Mouse (Mus musculus) small intestine, adult 2 months (tissue): Measurements from ENCODE around the gene Morn1. TPM values are rescaled to one million over a fixed set of nuclear protein-coding genes. Genes with fewer than 3 reads are reported as not detected.
A peak's percentile ranks its signal among the peaks of the same experiment; 100 is the strongest.

Experiments used
- H3K27ac ChIP-seq: fragments of 200-500 bp; 2 replicates; pipeline ENCODE4 v1.5.1; 2012; ENCODE audit warnings: low read depth, low read length, control low read depth, inconsistent platforms; ENCODE audit not compliant: insufficient read depth
- H3K27me3 ChIP-seq: fragments of 200-500 bp; 2 replicates; pipeline ENCODE4 v1.6.1; 2012; ENCODE audit warnings: mild to moderate bottlenecking, moderate library complexity, low read length, inconsistent platforms; ENCODE audit not compliant: control insufficient read depth, insufficient read depth
- H3K36me3 ChIP-seq: fragments of 200-500 bp; 2 replicates; pipeline ENCODE4 v1.6.1; 2012; ENCODE audit warnings: mild to moderate bottlenecking, low read length, control low read depth, inconsistent platforms; ENCODE audit not compliant: control insufficient read depth, insufficient read depth
- H3K4me1 ChIP-seq: fragments of 200-500 bp; 2 replicates; pipeline ENCODE4 v1.6.1; 2012; ENCODE audit warnings: low read length, inconsistent platforms, mixed read lengths; ENCODE audit not compliant: control insufficient read depth, insufficient read depth, insufficient read length
- H3K4me3 ChIP-seq: fragments of 200-500 bp; 2 replicates; pipeline ENCODE4 v1.5.1; 2012; ENCODE audit warnings: low read depth, mild to moderate bottlenecking, control low read depth, inconsistent platforms, low read length, moderate library complexity
- CTCF ChIP-seq: fragments of 200-500 bp; IDR thresholded peaks from 2 replicates; pipeline ENCODE4 v1.5.1; 2012; ENCODE audit warnings: low read depth, mild to moderate bottlenecking, control low read depth, inconsistent platforms, low read length, moderate library complexity, mixed read lengths; ENCODE audit not compliant: insufficient replicate concordance, insufficient read length; ENCODE audit errors: extremely low read depth
- POLR2A ChIP-seq: fragments of 200-500 bp; IDR thresholded peaks from 2 replicates; pipeline ENCODE4 v1.6.1; 2012; ENCODE audit warnings: low read depth, mild to moderate bottlenecking, control low read depth, inconsistent platforms, low read length, moderate library complexity
- WGBS: fragments of 180-500 bp; shearing (Covaris S2); methylation state at CpG from one replicate; pipeline ENCODE4 v1.1.7; 2018; 5-methylcytosine and 5-hydroxymethylcytosine counted together
- polyA plus RNA-seq: library from polyadenylated mRNA; depleted of rRNA; stranded (reverse); fragments of >200 nt; gene quantifications from 2 replicates; pipeline ENCODE4 v1.2.3, GENCODE M21; 2012; rRNA removed

The Morn1 gene
- 1.7 and 3.1 TPM in 2 replicates for polyA plus RNA-seq

DNA sequence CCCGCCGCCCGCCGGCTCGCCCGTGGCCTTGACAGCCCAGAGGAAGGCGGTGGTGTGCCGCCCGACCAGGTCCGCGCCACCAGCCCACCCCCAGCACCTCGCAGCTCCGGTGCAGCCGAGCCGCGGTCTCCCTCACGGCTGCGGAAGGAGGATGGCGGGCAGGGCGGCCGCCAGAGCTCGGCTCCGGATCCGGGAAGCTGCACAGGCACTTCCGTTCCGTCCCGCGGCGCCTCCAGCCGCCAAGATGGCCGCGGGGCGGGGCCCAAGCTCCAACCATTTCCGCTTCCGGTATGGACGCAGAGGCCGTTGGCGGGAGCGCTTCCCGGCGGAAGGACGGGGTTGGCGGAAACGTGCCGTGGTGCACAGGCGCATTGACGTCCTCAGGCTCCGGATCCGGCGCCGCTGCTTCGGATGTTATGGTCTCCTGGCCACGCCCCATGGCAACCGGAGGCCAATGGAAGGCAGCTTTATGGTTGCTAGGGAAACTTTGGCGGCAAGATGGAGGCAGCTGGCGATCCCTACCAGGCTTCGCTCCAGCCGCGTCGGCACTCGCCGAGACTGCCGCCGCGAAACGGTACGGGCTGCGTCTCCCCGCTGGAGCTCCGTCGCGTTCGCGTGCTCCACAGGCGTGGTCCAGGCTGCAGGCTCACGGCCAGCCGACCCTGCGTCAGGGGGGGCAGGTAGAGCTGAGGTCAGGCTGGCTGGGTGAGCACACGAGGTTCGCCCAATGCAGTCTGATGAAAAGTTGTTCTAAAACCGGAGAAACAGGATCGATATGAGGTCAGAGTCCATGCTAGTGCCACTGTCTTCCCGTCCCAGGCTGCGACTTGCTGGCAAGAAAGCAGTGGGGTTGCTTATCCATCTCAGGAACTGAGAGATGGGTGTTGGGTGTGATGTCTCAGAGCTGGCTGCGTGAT, at the start of gene Morn1, which contains the start of gene Rer1:
Morn1 (plus strand) TSS at position 470 of the 917 bp plus-strand sequence.
Rer1 (minus strand) TSS at position 275 of the 917 bp plus-strand sequence.
- WGBS: under 1% methylated on average over 79 of the region's 85 CpGs
- peak within 1 kb of the TSS; percentile 77 for H3K27ac ChIP-seq
- no peaks in the 10 kb centered on the region for H3K27me3 ChIP-seq
- peak; percentile 74 for TF ChIP-seq POLR2A
- TF ChIP-seq CTCF: no peak
- H3K36me3 ChIP-seq: peaks cover 9% of the 10 kb centered on the region
- H3K4me3 ChIP-seq: peak within 1 kb of the TSS; percentile 82
- H3K4me1 ChIP-seq: peaks cover 14% of the 10 kb centered on the region

- TF ChIP-seq POLR2A: no peak
- no peak for TF ChIP-seq CTCF
- WGBS: 84% methylated on average over 9 of the region's 9 CpGs
- H3K27ac ChIP-seq: no peak overlapping the region
- H3K4me1 ChIP-seq: no peaks in the 10 kb centered on the region
- H3K27me3 ChIP-seq: no peaks in the 10 kb centered on the region; the same call in 1 of the 2 replicates
- peaks cover 4% of the 10 kb centered on the region; the same call in 1 of the 2 replicates for H3K36me3 ChIP-seq
- H3K4me3 ChIP-seq: no peak overlapping the region
Measured at GRCm38 (mm10) chr4:155040197-155040596, 46.2 kb upstream of the Morn1 start.

GRCm38 (mm10) chr4:155040696-155041095, 45.7 kb upstream of the Morn1 start:
- peaks cover 4% of the 10 kb centered on the region; the same call in 1 of the 2 replicates for H3K36me3 ChIP-seq
- no peak overlapping the region for H3K27ac ChIP-seq
- no peaks in the 10 kb centered on the region; the same call in 1 of the 2 replicates for H3K27me3 ChIP-seq
- TF ChIP-seq CTCF (no peak), POLR2A (no peak)
- H3K4me3 ChIP-seq: no peak overlapping the region
- 59% methylated on average over 6 of the region's 6 CpGs for WGBS
- H3K4me1 ChIP-seq: no peaks in the 10 kb centered on the region

DNA sequence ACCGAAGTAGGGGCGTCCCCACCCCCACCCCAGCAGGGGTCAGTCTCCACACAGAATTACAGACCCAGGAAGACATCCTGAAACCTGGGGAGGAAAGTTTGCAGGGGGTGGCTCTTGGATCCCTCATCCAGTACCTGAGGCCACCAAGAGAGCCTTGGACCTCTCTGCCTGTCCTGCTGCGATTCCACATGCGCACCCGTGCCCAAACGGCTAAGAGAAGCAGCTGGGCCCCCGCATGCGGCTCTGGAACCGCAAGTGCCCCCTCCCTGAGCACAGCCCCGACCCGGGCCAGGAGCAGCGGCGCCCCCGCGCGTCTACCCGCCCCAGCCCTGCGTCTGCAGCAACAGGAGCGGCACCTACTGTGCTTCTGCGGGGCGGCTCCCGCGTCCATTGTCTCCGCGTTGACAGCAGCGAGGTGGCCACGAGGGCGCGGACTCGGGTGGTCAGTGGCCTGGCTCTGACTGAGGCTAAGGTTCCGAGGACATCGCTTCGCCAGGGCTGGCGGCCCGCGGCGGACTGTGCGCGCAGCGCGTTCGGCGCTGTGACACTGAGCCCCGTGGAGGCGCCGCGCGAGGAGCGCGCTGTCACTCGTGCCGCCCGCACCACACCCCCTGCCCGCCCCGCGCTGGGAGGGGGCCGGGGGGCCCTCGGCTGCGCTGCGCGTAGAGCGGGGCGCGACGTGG, 43.6 kb upstream of the Morn1 start:
- no peak overlapping the region for H3K27ac ChIP-seq
- 65% methylated on average over 65 of the region's 65 CpGs for WGBS
- no peaks in the 10 kb centered on the region for H3K4me1 ChIP-seq
- TF ChIP-seq POLR2A (no peak), CTCF (no peak)
- no peaks in the 10 kb centered on the region; the same call in 1 of the 2 replicates for H3K27me3 ChIP-seq
- H3K4me3 ChIP-seq: no peak overlapping the region
- H3K36me3 ChIP-seq: peaks cover 7% of the 10 kb centered on the region; the same call in 1 of the 2 replicates

DNA sequence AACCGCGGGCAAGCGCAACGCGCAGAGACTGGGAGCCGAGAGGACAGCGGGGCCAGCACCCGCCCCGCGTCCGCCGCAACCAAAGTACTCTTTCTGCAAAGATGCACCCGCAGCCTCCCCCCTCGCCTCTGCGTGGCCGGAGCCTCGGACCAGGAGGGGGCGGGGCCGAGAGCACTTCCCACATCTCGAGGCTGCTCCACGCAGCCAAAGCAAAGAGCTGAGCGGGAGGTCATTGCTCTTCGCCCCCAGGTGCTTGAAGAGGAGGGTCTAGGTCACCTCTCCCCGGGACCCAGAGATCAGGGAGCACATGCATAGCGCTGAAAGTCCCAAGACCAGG, 43.1 kb upstream of the Morn1 start:
- H3K27ac ChIP-seq: no peak overlapping the region
- no peaks in the 10 kb centered on the region for H3K4me1 ChIP-seq
- H3K27me3 ChIP-seq: no peaks in the 10 kb centered on the region; the same call in 1 of the 2 replicates
- peaks cover 9% of the 10 kb centered on the region; the same call in 1 of the 2 replicates for H3K36me3 ChIP-seq
- WGBS: 58% methylated on average over 25 of the region's 25 CpGs
- TF ChIP-seq POLR2A: no peak
- no peak for TF ChIP-seq CTCF
- no peak overlapping the region for H3K4me3 ChIP-seq

DNA sequence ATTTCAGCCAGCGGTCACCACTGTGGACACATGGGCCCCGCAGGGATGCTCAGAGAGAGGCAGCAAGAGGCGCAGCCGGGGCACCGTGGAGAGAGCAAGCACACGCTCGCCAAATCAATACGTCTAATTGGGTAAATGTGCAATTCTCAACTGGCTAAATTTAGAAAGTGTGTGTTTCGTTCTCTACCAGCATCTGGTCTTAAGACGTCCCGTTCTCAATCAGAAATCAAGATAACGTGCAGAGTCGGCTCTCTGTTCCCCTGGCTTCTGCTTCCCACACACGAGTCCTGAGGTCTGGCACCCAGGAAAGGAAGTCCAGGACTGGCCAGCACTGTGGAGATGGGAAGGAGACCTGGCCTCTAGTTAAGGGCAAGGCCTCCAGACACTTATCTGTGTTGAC, 39.7 kb upstream of the Morn1 start:
- no peaks in the 10 kb centered on the region for H3K4me1 ChIP-seq
- H3K4me3 ChIP-seq: no peak overlapping the region
- peaks cover 11% of the 10 kb centered on the region; the same call in 1 of the 2 replicates for H3K36me3 ChIP-seq
- TF ChIP-seq POLR2A (no peak), CTCF (no peak)
- no peak overlapping the region for H3K27ac ChIP-seq
- H3K27me3 ChIP-seq: no peaks in the 10 kb centered on the region; the same call in 1 of the 2 replicates
- 88% methylated on average over 14 of the region's 14 CpGs for WGBS
